Mouse (Mus musculus) myocyte (in vitro differentiated cells): ENCODE results near the gene Hspb8.

Experiments used
- CEBPB ChIP-seq: IDR thresholded peaks from 2 replicates; pipeline ENCODE4 v1.6.1; 2011; ENCODE audit warnings: mild to moderate bottlenecking, moderate library complexity; ENCODE audit not compliant: poor library complexity, insufficient read depth, severe bottlenecking
- E2F4 ChIP-seq: IDR thresholded peaks from one replicate; pipeline ENCODE4 v1.6.1; 2011; ENCODE audit warnings: mild to moderate bottlenecking, control low read depth, moderate library complexity; ENCODE audit not compliant: insufficient read depth
- MAX ChIP-seq: IDR thresholded peaks from one replicate; pipeline ENCODE4 v1.6.1; 2011; ENCODE audit warnings: low read depth, mild to moderate bottlenecking, control low read depth
- MYOD1 ChIP-seq, 3 experiments: IDR thresholded peaks; one replicate each; pipeline ENCODE4 v1.6.1; 2011; ENCODE audit warnings: control low read depth in 2 of 3, low read depth in 2 of 3, mild to moderate bottlenecking in 2 of 3, moderate library complexity in 1 of 3; ENCODE audit not compliant: insufficient read length in 2 of 3, control insufficient read depth in 1 of 3
- MYOG ChIP-seq, 3 experiments: IDR thresholded peaks; one replicate each; pipeline ENCODE4 v1.6.1; 2011; ENCODE audit warnings: control low read depth in 2 of 3, low read depth in 2 of 3, mild to moderate bottlenecking in 2 of 3; ENCODE audit not compliant: insufficient read length in 2 of 3, control insufficient read depth in 1 of 3, insufficient read depth in 1 of 3
- POLR2A ChIP-seq: IDR thresholded peaks from one replicate; pipeline ENCODE4 v1.6.1; 2011; ENCODE audit warnings: low read depth, mild to moderate bottlenecking, control low read depth, moderate library complexity; ENCODE audit not compliant: insufficient read length
- POLR2AphosphoS2 ChIP-seq: IDR thresholded peaks from one replicate; pipeline ENCODE4 v1.6.1; 2011; ENCODE audit warnings: low read depth, control low read depth; ENCODE audit not compliant: insufficient read length
- REST ChIP-seq: IDR thresholded peaks from one replicate; pipeline ENCODE4 v1.6.1; 2011; ENCODE audit warnings: mild to moderate bottlenecking, control low read depth, moderate library complexity; ENCODE audit not compliant: insufficient read depth, insufficient read length
- SRF ChIP-seq: IDR thresholded peaks from one replicate; pipeline ENCODE4 v1.6.1; 2011; ENCODE audit warnings: low read depth; ENCODE audit not compliant: control insufficient read depth, insufficient read length
- TCF12 ChIP-seq: IDR thresholded peaks from one replicate; pipeline ENCODE4 v1.6.1; 2011; ENCODE audit warnings: mild to moderate bottlenecking, control low read depth; ENCODE audit not compliant: poor library complexity, insufficient read depth, severe bottlenecking
- TCF3 ChIP-seq: IDR thresholded peaks from one replicate; pipeline ENCODE4 v1.6.1; 2011; ENCODE audit warnings: low read depth, control low read depth; ENCODE audit not compliant: insufficient read length
- USF1 ChIP-seq: IDR thresholded peaks from one replicate; pipeline ENCODE4 v1.6.1; 2011; ENCODE audit warnings: low read depth, mild to moderate bottlenecking, control low read depth, moderate library complexity

DNA sequence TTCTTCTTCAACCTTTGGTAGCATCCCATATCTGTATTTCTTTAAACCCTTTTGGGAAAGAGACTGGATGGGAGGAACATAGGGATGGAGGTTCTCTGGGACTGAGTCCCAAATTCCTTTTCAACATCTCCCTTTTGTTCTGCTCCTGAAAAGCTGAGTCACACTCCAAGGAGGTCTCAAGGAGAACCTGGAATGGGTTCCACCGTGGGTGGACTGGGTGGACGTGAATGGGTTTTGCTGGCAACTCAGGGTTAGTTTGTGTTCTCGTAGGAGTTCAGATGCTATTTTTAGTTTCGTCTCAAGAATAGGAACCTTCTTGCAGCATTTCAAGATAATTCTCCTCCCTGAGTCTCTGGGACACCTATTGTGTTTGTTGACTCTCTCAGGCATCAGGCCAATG, 17.6 kb upstream of the Hspb8 start:
- TF ChIP-seq POLR2A (no peak), POLR2AphosphoS2 (no peak), USF1 (no peak), REST (no peak), E2F4 (no peak), MYOD1 (IDR thresholded peaks at IDR 0.05; ENCODE audit: control insufficient read depth in 1 of 3, insufficient read length in 2 of 3, low read depth in 2 of 3) (no peak), MAX (no peak), MYOG (IDR thresholded peaks at IDR 0.05; ENCODE audit: control insufficient read depth in 1 of 3, insufficient read depth in 1 of 3, insufficient read length in 2 of 3, low read depth in 2 of 3) (no peak), TCF12 (no peak), SRF (no peak), CEBPB (no peak), TCF3 (no peak)
